Mouse (Mus musculus) lung, embryonic 16.5 days (tissue): Measurements from ENCODE around the gene Hoxb5. TPM values are rescaled to one million over a fixed set of nuclear protein-coding genes. Genes with fewer than 3 reads are reported as not detected.
A peak's percentile ranks its signal among the peaks of the same experiment; 100 is the strongest.

ENCODE experiments used
- ATAC-seq: fragments of 200-750 bp; cut with Nextera tagmentation; 2 replicates; pipeline ENCODE4 v1.8.0; 2017; ENCODE audit warnings: low read depth, mild to moderate bottlenecking, moderate library complexity
- H3K27ac ChIP-seq: fragments of 300-500 bp; sonication (generic); 2 replicates; pipeline ENCODE4 v1.5.1; 2014; ENCODE audit warnings: mild to moderate bottlenecking, control low read depth, low read length
- H3K27me3 ChIP-seq: fragments of 300-500 bp; sonication (generic); 2 replicates; pipeline ENCODE4 v1.6.1; 2014; ENCODE audit warnings: low read depth, low read length, mixed read lengths; ENCODE audit not compliant: control insufficient read depth, insufficient read depth
- H3K36me3 ChIP-seq: fragments of 300-500 bp; sonication (generic); 2 replicates; pipeline ENCODE4 v1.6.1; 2014; ENCODE audit warnings: low read length; ENCODE audit not compliant: control insufficient read depth, insufficient read depth
- H3K4me1 ChIP-seq: fragments of 300-500 bp; sonication (generic); replicated peaks from 2 replicates; pipeline ENCODE4 v1.6.1; 2014; ENCODE audit warnings: low read length, mixed read lengths; ENCODE audit not compliant: control insufficient read depth, insufficient read depth
- H3K4me2 ChIP-seq: fragments of 300-500 bp; sonication (generic); 2 replicates; pipeline ENCODE4 v1.6.1; 2014; ENCODE audit warnings: low read depth, low read length, control low read depth
- H3K4me3 ChIP-seq: fragments of 300-500 bp; sonication (generic); 2 replicates; pipeline ENCODE4 v1.5.1; 2014; ENCODE audit warnings: mild to moderate bottlenecking, low read length, control low read depth
- H3K9ac ChIP-seq: fragments of 300-500 bp; sonication (generic); 2 replicates; pipeline ENCODE4 v1.6.1; 2014; ENCODE audit warnings: low read length, control low read depth
- H3K9me3 ChIP-seq: fragments of 300-500 bp; sonication (generic); 2 replicates; pipeline ENCODE4 v1.6.1; 2016; ENCODE audit warnings: low read length; ENCODE audit not compliant: control insufficient read depth
- WGBS: fragments of 180-500 bp; shearing (Covaris S2); extraction: QIAGEN DNeasy Blood & Tissue Kit; methylation state at CpG from one replicate; pipeline ENCODE4 v1.1.7; 2014; 5-methylcytosine and 5-hydroxymethylcytosine counted together
- polyA plus RNA-seq: library from polyadenylated mRNA; unstranded; fragments of >200 nt; fragmentation: Nextera tagmentation; extraction: Ambion mirVana; gene quantifications from 2 replicates; pipeline ENCODE4 v1.2.1, GENCODE M21; 2015

The Hoxb5 gene
- polyA plus RNA-seq, 1 experiment from 2014 or later = 46.6 TPM

GRCm38 (mm10) chr11:96279421-96280233 lies 23.5 kb upstream of the Hoxb5 start:
- Histone ChIP-seq H3K27me3 (peaks cover 76% of the 10 kb centered on the region), H3K4me2 (no peak overlapping the region), H3K27ac (no peak overlapping the region), H3K4me1 (peaks cover 4% of the 10 kb centered on the region; the same call in 1 of the 2 replicates), H3K36me3 (no peaks in the 10 kb centered on the region), H3K9me3 (no peaks in the 10 kb centered on the region), H3K9ac (no peak overlapping the region), H3K4me3 (no peak overlapping the region)
- 5% methylated on average over 31 of the region's 31 CpGs for WGBS
- ATAC-seq = no peak

- no peak overlapping the region for H3K27ac ChIP-seq
Observed at GRCm38 (mm10) chr11:96280399-96281378, 22.4 kb upstream of the Hoxb5 start.

GRCm38 (mm10) chr11:96281396-96281795 lies 21.7 kb upstream of the Hoxb5 start:
- Histone ChIP-seq H3K9ac (no peak overlapping the region), H3K27me3 (peaks cover 67% of the 10 kb centered on the region), H3K27ac (no peak overlapping the region), H3K4me2 (no peak overlapping the region), H3K9me3 (no peaks in the 10 kb centered on the region), H3K4me3 (no peak overlapping the region), H3K36me3 (no peaks in the 10 kb centered on the region), H3K4me1 (peaks cover 4% of the 10 kb centered on the region; the same call in 1 of the 2 replicates)
- WGBS = 12% methylated on average over 18 of the region's 18 CpGs
- no peak for ATAC-seq

More at GRCm38 (mm10) chr11:96280399-96281378, 22.4 kb upstream of the Hoxb5 start:
- Histone ChIP-seq H3K4me1 (peaks cover 4% of the 10 kb centered on the region; the same call in 1 of the 2 replicates), H3K27me3 (peaks cover 68% of the 10 kb centered on the region), H3K9me3 (no peaks in the 10 kb centered on the region), H3K4me2 (no peak overlapping the region), H3K4me3 (no peak overlapping the region), H3K9ac (no peak overlapping the region), H3K36me3 (no peaks in the 10 kb centered on the region)
- ATAC-seq = no peak
- 24% methylated on average over 8 of the region's 8 CpGs for WGBS

GRCm38 (mm10) chr11:96281855-96282570 lies 21.1 kb upstream of the Hoxb5 start, which contains the start of gene Hoxb8:
Hoxb8 (plus strand) TSS chr11:96281905.
- Histone ChIP-seq H3K27ac (no peak within 1 kb of the TSS), H3K4me1 (peaks cover 4% of the 10 kb centered on the region; the same call in 1 of the 2 replicates), H3K4me2 (peak within 1 kb of the TSS; percentile 76), H3K4me3 (peak within 1 kb of the TSS; percentile 51), H3K27me3 (peaks cover 66% of the 10 kb centered on the region), H3K36me3 (no peaks in the 10 kb centered on the region), H3K9me3 (no peaks in the 10 kb centered on the region), H3K9ac (no peak within 1 kb of the TSS)
- ATAC-seq = no peak
- 2% methylated on average over 27 of the region's 27 CpGs for WGBS

GRCm38 (mm10) chr11:96282795-96283430 lies 20.2 kb upstream of the Hoxb5 start:
- Histone ChIP-seq H3K27me3 (peaks cover 67% of the 10 kb centered on the region), H3K9ac (peak overlapping the region; percentile 45; the same call in 1 of the 2 replicates), H3K27ac (no peak overlapping the region), H3K4me3 (peak overlapping the region; percentile 51), H3K36me3 (no peaks in the 10 kb centered on the region), H3K9me3 (no peaks in the 10 kb centered on the region), H3K4me2 (peak overlapping the region; percentile 76), H3K4me1 (peaks cover 4% of the 10 kb centered on the region; the same call in 1 of the 2 replicates)
- ATAC-seq = no peak
- under 1% methylated on average over 49 of the region's 49 CpGs for WGBS

- peak overlapping the region; percentile 76 for H3K4me2 ChIP-seq
- peak; percentile 64 for ATAC-seq
- peaks cover 70% of the 10 kb centered on the region for H3K27me3 ChIP-seq
- under 1% methylated on average over 46 of the region's 49 CpGs for WGBS
- no peaks in the 10 kb centered on the region for H3K9me3 ChIP-seq
- peak overlapping the region; percentile 82 for H3K27ac ChIP-seq
- peak overlapping the region; percentile 67 for H3K9ac ChIP-seq
- H3K36me3 ChIP-seq = no peaks in the 10 kb centered on the region
- peak overlapping the region; percentile 51 for H3K4me3 ChIP-seq
- H3K4me1 ChIP-seq = peaks cover 4% of the 10 kb centered on the region; the same call in 1 of the 2 replicates
Observed at GRCm38 (mm10) chr11:96284041-96284749, 18.9 kb upstream of the Hoxb5 start.

- Histone ChIP-seq H3K4me2 (peak overlapping the region; percentile 76), H3K9ac (peak overlapping the region; percentile 67), H3K36me3 (no peaks in the 10 kb centered on the region), H3K4me1 (peaks cover 4% of the 10 kb centered on the region; the same call in 1 of the 2 replicates), H3K27ac (peak overlapping the region; percentile 82), H3K27me3 (peaks cover 69% of the 10 kb centered on the region), H3K9me3 (no peaks in the 10 kb centered on the region), H3K4me3 (peak overlapping the region; percentile 51)
- ATAC-seq = peak; percentile 56
- WGBS = 1% methylated on average over 37 of the region's 37 CpGs
Observed at GRCm38 (mm10) chr11:96284774-96285734, 18.1 kb upstream of the Hoxb5 start.
